Mouse (Mus musculus): ENCODE data around the gene Gfi1b. TPM values are rescaled to one million over a fixed set of nuclear protein-coding genes. Genes with fewer than 3 reads are reported as not detected.

The Gfi1b gene
- polyA plus RNA-seq, 1 experiment from 2014 or later: 0.45 TPM

GRCm38 (mm10) chr2:28607341-28608165 is 14.2 kb downstream of the Gfi1b start:
- Histone ChIP-seq H3K4me1 (replicated peaks) (peaks cover 4% of the 10 kb centered on the region), H3K9me3 (no peaks in the 10 kb centered on the region), H3K27me3 (no peaks in the 10 kb centered on the region), H3K36me3 (no peaks in the 10 kb centered on the region), H3K4me3 (no peak overlapping the region), H3K4me2 (no peak overlapping the region), H3K27ac (replicated peaks) (no peak overlapping the region), H3K9ac (no peak overlapping the region)
- 44% methylated on average over 10 of the region's 10 CpGs for WGBS
- peak; percentile 27; the same call in 1 of the 2 replicates for ATAC-seq (ENCODE audit: low read depth)

- Histone ChIP-seq H3K4me1 (replicated peaks) (peaks cover 4% of the 10 kb centered on the region), H3K36me3 (no peaks in the 10 kb centered on the region), H3K9ac (no peak overlapping the region), H3K9me3 (no peaks in the 10 kb centered on the region), H3K27ac (replicated peaks) (no peak overlapping the region), H3K4me3 (no peak overlapping the region), H3K27me3 (no peaks in the 10 kb centered on the region), H3K4me2 (no peak overlapping the region)
- WGBS: 64% methylated on average over 8 of the region's 8 CpGs
- ATAC-seq (ENCODE audit: low read depth): no peak
Measured at GRCm38 (mm10) chr2:28606601-28607340, 15.0 kb downstream of the Gfi1b start.

- Histone ChIP-seq H3K4me2 (no peak overlapping the region), H3K36me3 (no peaks in the 10 kb centered on the region), H3K4me3 (no peak overlapping the region), H3K4me1 (replicated peaks) (peaks cover 4% of the 10 kb centered on the region), H3K9ac (no peak overlapping the region), H3K27me3 (no peaks in the 10 kb centered on the region), H3K27ac (replicated peaks) (no peak overlapping the region), H3K9me3 (no peaks in the 10 kb centered on the region)
- 61% methylated on average over 14 of the region's 14 CpGs for WGBS
- no peak for ATAC-seq (ENCODE audit: low read depth)
Measured at GRCm38 (mm10) chr2:28605789-28606541, 15.8 kb downstream of the Gfi1b start.

GRCm38 (mm10) chr2:28603542-28603941 is 18.2 kb downstream of the Gfi1b start:
- WGBS: 92% methylated on average over 5 of the region's 5 CpGs
- no peak for ATAC-seq (ENCODE audit: low read depth)
- Histone ChIP-seq H3K4me1 (replicated peaks) (peaks cover 6% of the 10 kb centered on the region), H3K36me3 (no peaks in the 10 kb centered on the region), H3K27ac (replicated peaks) (no peak overlapping the region), H3K27me3 (no peaks in the 10 kb centered on the region), H3K4me3 (no peak overlapping the region), H3K9me3 (no peaks in the 10 kb centered on the region), H3K9ac (no peak overlapping the region), H3K4me2 (no peak overlapping the region)

- no peak overlapping the region for H3K9ac ChIP-seq
- H3K36me3 ChIP-seq: no peaks in the 10 kb centered on the region
- H3K4me2 ChIP-seq: no peak overlapping the region
- no peak overlapping the region for H3K4me3 ChIP-seq
- 64% methylated on average over 12 of the region's 12 CpGs for WGBS
- H3K9me3 ChIP-seq: no peaks in the 10 kb centered on the region
- ATAC-seq (ENCODE audit: low read depth): no peak
- H3K27me3 ChIP-seq: no peaks in the 10 kb centered on the region
- peaks cover 15% of the 10 kb centered on the region for H3K4me1 ChIP-seq (replicated peaks)
- no peak overlapping the region for H3K27ac ChIP-seq (replicated peaks)
Measured at GRCm38 (mm10) chr2:28601720-28602590, 19.8 kb downstream of the Gfi1b start.

GRCm38 (mm10) chr2:28599569-28599900 is 22.2 kb downstream of the Gfi1b start:
- Histone ChIP-seq H3K4me1 (replicated peaks) (peaks cover 11% of the 10 kb centered on the region), H3K9ac (no peak overlapping the region), H3K9me3 (no peaks in the 10 kb centered on the region), H3K27me3 (no peaks in the 10 kb centered on the region), H3K27ac (replicated peaks) (no peak overlapping the region), H3K4me2 (no peak overlapping the region), H3K4me3 (no peak overlapping the region), H3K36me3 (no peaks in the 10 kb centered on the region)
- 72% methylated on average over 6 of the region's 6 CpGs for WGBS
- ATAC-seq (ENCODE audit: low read depth): no peak

- 77% methylated on average over 12 of the region's 12 CpGs for whole genome bisulfite sequencing
- Histone ChIP-seq H3K4me3 (no peak overlapping the region), H3K27me3 (no peaks in the 10 kb centered on the region), H3K4me1 (replicated peaks) (peaks cover 11% of the 10 kb centered on the region), H3K36me3 (no peaks in the 10 kb centered on the region), H3K4me2 (no peak overlapping the region), H3K9ac (no peak overlapping the region), H3K27ac (replicated peaks) (no peak overlapping the region), H3K9me3 (no peaks in the 10 kb centered on the region)
- no peak for ATAC-seq (ENCODE audit: low read depth)
Measured at GRCm38 (mm10) chr2:28598692-28599568, 22.9 kb downstream of the Gfi1b start.

- H3K27me3 ChIP-seq: peaks cover 5% of the 10 kb centered on the region; the same call in 1 of the 2 replicates
- H3K27ac ChIP-seq (replicated peaks): no peak overlapping the region
- H3K36me3 ChIP-seq: no peaks in the 10 kb centered on the region
- no peak overlapping the region for H3K4me3 ChIP-seq
- WGBS: 76% methylated on average over 7 of the region's 7 CpGs
- no peak overlapping the region for H3K4me2 ChIP-seq
- H3K9me3 ChIP-seq: no peaks in the 10 kb centered on the region
- H3K4me1 ChIP-seq (replicated peaks): peaks cover 11% of the 10 kb centered on the region
- H3K9ac ChIP-seq: no peak overlapping the region
- ATAC-seq (ENCODE audit: low read depth): no peak
Measured at GRCm38 (mm10) chr2:28597733-28598547, 23.8 kb downstream of the Gfi1b start.

GRCm38 (mm10) chr2:28596998-28597397 is 24.8 kb downstream of the Gfi1b start:
- Histone ChIP-seq H3K36me3 (no peaks in the 10 kb centered on the region), H3K27ac (replicated peaks) (no peak overlapping the region), H3K9ac (no peak overlapping the region), H3K9me3 (no peaks in the 10 kb centered on the region), H3K4me2 (no peak overlapping the region), H3K4me3 (no peak overlapping the region), H3K27me3 (peaks cover 5% of the 10 kb centered on the region; the same call in 1 of the 2 replicates), H3K4me1 (replicated peaks) (peaks cover 11% of the 10 kb centered on the region)
- ATAC-seq (ENCODE audit: low read depth): no peak
- WGBS: 91% methylated on average over 7 of the region's 7 CpGs

GRCm38 (mm10) chr2:28596021-28596420 is 25.8 kb downstream of the Gfi1b start:
- Histone ChIP-seq H3K9ac (no peak overlapping the region), H3K27ac (replicated peaks) (no peak overlapping the region), H3K9me3 (no peaks in the 10 kb centered on the region), H3K27me3 (peaks cover 5% of the 10 kb centered on the region; the same call in 1 of the 2 replicates), H3K4me2 (no peak overlapping the region), H3K36me3 (no peaks in the 10 kb centered on the region), H3K4me1 (replicated peaks) (peaks cover 11% of the 10 kb centered on the region), H3K4me3 (no peak overlapping the region)
- ATAC-seq (ENCODE audit: low read depth): no peak
- WGBS: 85% methylated on average over 7 of the region's 7 CpGs
